Mouse (Mus musculus) heart, postnatal 0 days (tissue): ENCODE results near the gene Metrn.

Experiments
- CTCF ChIP-seq: IDR thresholded peaks from 2 replicates; pipeline ENCODE4 v1.5.1; 2016; ENCODE audit warnings: antibody characterized with exemption, control low read depth, low read depth
- EP300 ChIP-seq: IDR thresholded peaks from 2 replicates; pipeline ENCODE4 v1.6.1; 2016; ENCODE audit warnings: antibody characterized with exemption, low read depth

DNA sequence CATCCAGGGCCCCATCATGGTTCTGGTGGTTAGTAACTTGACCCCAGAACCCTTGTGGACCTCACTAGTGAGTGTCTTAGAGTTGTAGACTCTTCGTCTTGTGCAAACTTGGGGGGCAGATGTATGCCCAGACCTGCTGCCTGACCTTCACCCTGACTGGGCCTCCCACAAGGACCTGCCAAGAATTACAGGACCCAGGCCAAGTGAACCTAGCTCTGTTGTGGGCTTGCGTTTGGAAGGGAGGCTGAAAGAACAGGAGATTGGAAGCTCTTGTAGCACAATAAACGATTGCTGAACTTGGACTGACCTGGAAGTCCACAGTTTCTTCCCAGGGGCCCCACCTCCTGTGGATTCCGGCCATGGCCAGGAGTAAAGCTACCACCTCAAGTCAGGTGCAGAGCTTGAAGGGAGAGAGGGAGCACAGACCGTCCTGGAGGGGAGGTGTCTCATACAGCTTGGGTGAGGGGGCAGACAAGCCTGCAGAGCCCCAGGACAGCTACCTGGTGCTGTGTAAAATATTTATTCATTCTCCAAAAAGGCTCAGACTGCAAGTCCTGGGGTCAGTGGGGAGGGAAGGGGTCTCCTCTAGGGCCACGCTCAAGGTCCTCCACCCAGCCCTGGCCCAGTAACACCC is 37.1 kb upstream of the Metrn start:
- TF ChIP-seq CTCF (no peak), EP300 (no peak)
